Mouse (Mus musculus) yolk sac, embryonic 10.5 days (tissue): Measurements from ENCODE around the gene Cbl.
A peak's percentile ranks its signal among the peaks of the same experiment; 100 is the strongest.

Experiments
- DNase-seq: peaks from one replicate; pipeline ENCODE4 v3.0.0-alpha.2; 2017; ENCODE audit warnings: low spot score

Gene Cbl

DNA sequence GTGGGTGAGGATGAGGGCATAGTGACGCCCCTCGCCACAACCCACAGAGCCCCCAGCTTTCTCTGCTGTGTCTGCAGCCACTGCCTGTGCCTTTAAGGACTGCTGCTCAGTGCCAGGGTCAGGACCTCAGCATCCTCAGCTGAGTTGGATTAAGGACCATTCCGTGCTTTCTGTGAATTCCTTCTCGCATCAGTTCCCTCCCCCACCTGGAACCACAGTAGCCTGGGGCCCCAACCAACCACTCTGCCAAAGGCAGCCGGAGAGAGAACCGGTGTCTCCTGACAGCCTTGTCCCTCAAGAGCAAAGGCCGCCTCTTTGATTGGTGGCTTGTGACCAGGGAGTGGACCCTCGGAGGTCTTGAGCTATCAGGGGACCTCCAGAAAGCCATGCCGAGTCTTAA, 132.4 kb downstream of the Cbl start, which contains the start of gene Mfrp:
Gene Mfrp (plus strand): TSS at position 240 of the 400 bp plus-strand sequence.
- no peak for DNase-seq

DNA sequence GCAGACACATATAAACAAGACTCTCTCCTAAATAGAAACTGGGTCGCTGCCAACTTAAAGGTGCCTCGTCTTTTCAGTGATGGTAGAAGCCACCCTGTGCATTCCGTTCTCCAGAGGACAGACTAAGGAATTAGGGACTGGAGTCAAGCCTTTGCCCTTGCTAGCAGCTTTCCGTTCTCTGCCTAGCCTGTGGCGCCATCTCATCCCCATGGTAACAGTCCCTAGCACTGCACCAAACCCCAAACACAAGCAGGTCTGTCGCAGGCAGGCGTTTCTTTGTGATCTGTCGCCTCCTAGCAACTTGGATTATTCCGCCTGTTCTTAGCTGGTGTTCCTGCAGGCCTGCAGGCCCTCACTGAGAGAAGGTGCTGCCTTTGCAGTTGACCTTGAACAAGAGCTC, 137.3 kb downstream of the Cbl start:
- DNase-seq: no peak

DNA sequence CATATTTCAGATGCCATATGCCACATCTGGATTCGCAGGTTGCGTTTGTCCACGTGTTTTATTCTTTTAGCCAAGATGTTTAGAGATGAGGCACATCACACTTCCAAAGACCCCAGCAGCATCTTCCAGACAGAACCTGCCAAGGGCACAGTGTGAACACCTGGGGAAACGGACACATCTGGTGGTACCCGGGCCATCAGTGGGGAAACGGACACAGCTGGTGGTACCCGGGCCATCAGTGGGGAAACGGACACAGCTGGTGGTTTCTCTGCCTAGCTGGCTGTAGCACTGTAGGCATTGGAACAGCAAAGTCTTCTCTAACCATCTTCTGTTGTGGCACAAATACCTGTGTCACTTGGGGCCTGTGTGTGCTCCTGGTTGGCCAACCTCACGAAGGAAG, 138.1 kb downstream of the Cbl start:
- no peak for DNase-seq

DNA sequence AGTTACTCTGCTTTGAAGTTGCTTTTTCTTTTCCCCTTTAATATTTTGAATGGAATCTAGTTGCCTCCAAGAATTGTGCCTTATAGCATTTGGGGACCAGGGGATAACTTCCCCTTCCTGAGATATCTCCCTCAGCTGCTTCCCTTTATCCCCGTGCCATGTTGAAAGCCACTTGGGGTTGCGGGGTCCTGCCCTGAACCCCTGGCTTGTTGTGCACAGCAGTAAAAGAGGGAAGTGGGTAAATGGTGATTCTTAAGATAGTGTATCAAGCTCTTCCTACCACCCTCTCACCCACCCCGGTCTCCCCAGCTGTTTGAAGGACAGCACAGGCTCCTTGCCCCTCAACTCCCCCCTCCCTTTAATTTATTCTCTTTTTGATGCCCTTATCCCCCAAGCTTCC, 139.1 kb downstream of the Cbl start:
- no peak for DNase-seq

DNA sequence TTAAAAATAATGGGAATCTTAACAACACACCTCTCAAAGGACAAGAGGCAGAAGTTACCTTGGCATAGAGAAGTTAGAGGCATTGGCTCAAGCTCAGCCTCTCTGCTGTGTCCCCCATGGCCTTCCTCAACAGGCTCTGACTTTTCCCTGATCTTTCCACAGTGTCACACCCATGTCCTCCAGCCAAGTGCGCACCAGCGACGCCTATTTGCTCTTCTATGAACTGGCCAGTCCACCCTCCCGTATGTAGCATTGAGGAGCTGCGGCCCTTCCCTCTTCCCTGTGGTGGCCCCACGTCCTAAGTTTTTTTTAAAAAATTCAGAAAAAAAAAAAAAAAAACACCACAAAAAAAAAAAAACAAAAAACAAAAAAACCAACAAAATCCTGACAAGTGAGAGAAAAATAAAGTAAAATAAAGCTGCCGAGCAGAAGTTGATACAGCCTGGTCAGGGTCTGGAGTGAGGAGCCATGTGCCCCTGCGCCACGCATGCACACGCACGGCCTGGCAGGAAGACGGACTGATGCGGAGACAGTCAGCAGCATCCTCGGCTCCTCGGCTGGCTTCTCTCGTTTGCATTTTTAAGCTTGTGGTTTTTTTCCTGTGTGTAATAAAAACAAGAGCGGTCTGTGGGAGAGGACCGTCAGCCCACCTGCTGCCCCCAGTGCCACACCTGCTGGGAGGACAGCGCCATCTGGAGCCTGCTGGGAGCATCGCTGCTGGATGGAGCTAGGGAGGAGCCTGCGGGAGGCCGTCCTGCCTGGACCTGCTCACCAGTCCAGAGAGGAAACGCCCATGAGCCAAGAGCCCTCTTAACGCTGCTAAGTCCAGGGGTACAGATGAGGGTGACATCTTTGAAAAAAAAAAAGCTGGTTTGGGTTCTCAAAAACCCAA, 140.0 kb downstream of the Cbl start:
- DNase-seq: peak; percentile 62
